Mouse (Mus musculus) forebrain, embryonic 14.5 days (tissue): ENCODE data around the gene Il4i1. TPM values are rescaled to one million over a fixed set of nuclear protein-coding genes. Genes with fewer than 3 reads are reported as not detected.

Source experiments
- ATAC-seq: fragments of 200-750 bp; cut with Nextera tagmentation; 2 replicates; pipeline ENCODE4 v1.8.0; 2017; ENCODE audit warnings: mild to moderate bottlenecking, moderate library complexity
- DNase-seq: peaks from one replicate; pipeline ENCODE4 v3.0.0-alpha.2; 2015; ENCODE audit warnings: low spot score
- H3K27ac ChIP-seq: fragments of 300-500 bp; sonication (generic); 2 replicates; pipeline ENCODE4 v1.5.1; 2014; ENCODE audit warnings: low read depth, mild to moderate bottlenecking, control low read depth, low read length, moderate library complexity
- H3K27me3 ChIP-seq: fragments of 300-500 bp; sonication (generic); replicated peaks from 2 replicates; pipeline ENCODE4 v1.6.1; 2014; ENCODE audit warnings: low read length, control low read depth, mixed read lengths; ENCODE audit not compliant: control insufficient read depth, insufficient read depth
- H3K36me3 ChIP-seq: fragments of 300-500 bp; sonication (generic); 2 replicates; pipeline ENCODE4 v1.6.1; 2014; ENCODE audit warnings: low read length, control low read depth; ENCODE audit not compliant: control insufficient read depth, insufficient read depth
- H3K4me1 ChIP-seq: fragments of 300-500 bp; sonication (generic); 2 replicates; pipeline ENCODE4 v1.6.1; 2014; ENCODE audit warnings: antibody characterized with exemption, low read length, control low read depth; ENCODE audit not compliant: control insufficient read depth, insufficient read depth
- H3K4me2 ChIP-seq: fragments of 300-500 bp; sonication (generic); 2 replicates; pipeline ENCODE4 v1.6.1; 2014; ENCODE audit warnings: mild to moderate bottlenecking, control low read depth, low read length
- H3K4me3 ChIP-seq: fragments of 300-500 bp; sonication (generic); 2 replicates; pipeline ENCODE4 v1.5.1; 2014; ENCODE audit warnings: low read depth, low read length, control low read depth
- H3K9ac ChIP-seq: fragments of 300-500 bp; sonication (generic); 2 replicates; pipeline ENCODE4 v1.6.1; 2014; ENCODE audit warnings: mild to moderate bottlenecking, low read length, control low read depth, moderate library complexity
- H3K9me3 ChIP-seq: fragments of 300-500 bp; sonication (generic); replicated peaks from 2 replicates; pipeline ENCODE4 v1.6.1; 2016; ENCODE audit warnings: low read length, control low read depth, mixed read lengths; ENCODE audit not compliant: control insufficient read depth
- WGBS: fragments of 180-500 bp; shearing (Covaris S2); extraction: QIAGEN DNeasy Blood & Tissue Kit; methylation state at CpG from one replicate; pipeline ENCODE4 v1.1.7; 2014; 5-methylcytosine and 5-hydroxymethylcytosine counted together
- polyA plus RNA-seq: library from polyadenylated mRNA; unstranded; fragments of >200 nt; fragmentation: Nextera tagmentation; extraction: Ambion mirVana; gene quantifications from 2 replicates; pipeline ENCODE4 v1.2.1, GENCODE M21; 2014

Il4i1 gene
- polyA plus RNA-seq, 1 experiment from 2014 or later: 1.0 TPM

DNA sequence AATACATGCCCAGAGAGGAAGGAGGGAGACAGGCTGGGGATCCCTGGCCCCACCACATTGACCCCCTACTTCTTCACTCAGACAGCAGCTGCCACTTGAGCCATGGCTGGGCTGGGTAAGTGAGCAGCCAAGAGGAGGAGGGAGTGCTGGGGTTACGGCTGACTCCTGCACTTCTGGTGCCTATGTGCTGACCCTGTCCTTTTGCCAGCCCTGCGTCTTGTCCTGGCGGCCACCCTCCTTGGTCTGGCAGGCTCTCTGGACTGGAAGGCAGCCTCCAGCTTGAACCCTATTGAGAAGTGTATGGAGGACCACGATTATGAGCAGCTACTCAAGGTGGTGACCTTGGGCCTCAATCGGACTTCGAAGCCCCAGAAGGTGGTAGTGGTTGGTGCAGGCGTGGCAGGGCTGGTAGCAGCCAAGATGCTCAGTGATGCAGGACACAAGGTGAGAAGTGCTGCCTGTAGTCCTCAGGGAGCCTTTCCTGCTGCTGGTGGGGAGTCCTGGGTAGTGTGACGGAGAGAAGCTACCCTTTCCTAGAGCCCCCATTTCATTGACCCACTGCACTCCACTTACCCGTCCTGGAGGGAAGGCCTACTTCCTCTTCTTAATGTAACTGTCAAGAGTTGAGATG, 20.4 kb downstream of the Il4i1 start:
- Histone ChIP-seq H3K27ac (no peak overlapping the region), H3K27me3 (peaks cover 21% of the 10 kb centered on the region; the same call in 1 of the 2 replicates), H3K9me3 (no peaks in the 10 kb centered on the region), H3K4me1 (peaks cover 8% of the 10 kb centered on the region; the same call in 1 of the 2 replicates), H3K9ac (no peak overlapping the region), H3K4me3 (no peak overlapping the region), H3K4me2 (no peak overlapping the region), H3K36me3 (peaks cover 27% of the 10 kb centered on the region)
- ATAC-seq (no peak), DNase-seq (no peak)
- 84% methylated on average over 9 of the region's 9 CpGs for WGBS

DNA sequence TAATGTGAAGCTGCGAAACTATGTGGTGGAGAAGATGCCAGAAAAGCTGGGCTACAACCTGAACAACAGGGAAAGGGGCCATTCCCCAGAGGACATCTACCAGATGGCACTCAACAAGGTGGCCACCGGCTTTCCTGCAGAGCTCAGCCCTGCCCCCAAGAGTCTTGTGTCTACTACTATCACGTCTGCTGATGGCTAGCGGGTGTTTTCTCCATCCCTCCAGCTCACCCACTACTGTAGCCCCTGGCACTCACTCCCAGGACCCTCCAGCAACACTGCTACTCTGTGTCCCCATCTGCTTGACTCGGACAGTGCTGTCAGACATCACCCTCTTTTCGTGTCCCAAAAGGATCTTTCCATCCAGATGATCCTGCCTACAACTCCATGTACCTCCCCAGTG, 21.9 kb downstream of the Il4i1 start:
- no peak overlapping the region for H3K27ac ChIP-seq
- peaks cover 30% of the 10 kb centered on the region for H3K36me3 ChIP-seq
- no peak for ATAC-seq
- peaks cover 8% of the 10 kb centered on the region; the same call in 1 of the 2 replicates for H3K4me1 ChIP-seq
- no peak overlapping the region for H3K4me2 ChIP-seq
- no peak overlapping the region for H3K9ac ChIP-seq
- no peaks in the 10 kb centered on the region for H3K9me3 ChIP-seq
- WGBS: 85% methylated on average over 6 of the region's 6 CpGs
- no peak overlapping the region for H3K4me3 ChIP-seq
- no peak for DNase-seq
- peaks cover 21% of the 10 kb centered on the region; the same call in 1 of the 2 replicates for H3K27me3 ChIP-seq

DNA sequence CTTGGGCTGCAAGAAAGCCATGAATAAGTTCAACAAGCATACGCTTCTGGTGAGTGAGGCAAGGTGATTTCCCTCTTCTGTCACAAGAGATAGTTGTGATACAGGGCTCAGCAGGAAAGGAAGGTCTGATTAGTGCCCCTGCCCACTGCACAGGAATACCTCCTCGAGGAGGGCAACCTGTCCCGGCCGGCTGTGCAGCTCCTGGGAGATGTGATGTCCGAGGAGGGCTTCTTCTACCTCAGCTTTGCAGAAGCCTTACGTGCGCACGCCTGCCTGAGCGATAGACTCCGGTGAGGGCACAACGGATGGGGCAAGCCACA, 22.9 kb downstream of the Il4i1 start:
- 30% methylated on average over 11 of the region's 11 CpGs for WGBS
- Histone ChIP-seq H3K27me3 (peaks cover 21% of the 10 kb centered on the region; the same call in 1 of the 2 replicates), H3K9me3 (no peaks in the 10 kb centered on the region), H3K4me3 (peak overlapping the region; percentile 26), H3K4me1 (peaks cover 8% of the 10 kb centered on the region; the same call in 1 of the 2 replicates), H3K36me3 (peaks cover 40% of the 10 kb centered on the region), H3K9ac (peak overlapping the region; percentile 60), H3K4me2 (peak overlapping the region; percentile 52), H3K27ac (no peak overlapping the region)
- no peak for ATAC-seq
- no peak for DNase-seq

DNA sequence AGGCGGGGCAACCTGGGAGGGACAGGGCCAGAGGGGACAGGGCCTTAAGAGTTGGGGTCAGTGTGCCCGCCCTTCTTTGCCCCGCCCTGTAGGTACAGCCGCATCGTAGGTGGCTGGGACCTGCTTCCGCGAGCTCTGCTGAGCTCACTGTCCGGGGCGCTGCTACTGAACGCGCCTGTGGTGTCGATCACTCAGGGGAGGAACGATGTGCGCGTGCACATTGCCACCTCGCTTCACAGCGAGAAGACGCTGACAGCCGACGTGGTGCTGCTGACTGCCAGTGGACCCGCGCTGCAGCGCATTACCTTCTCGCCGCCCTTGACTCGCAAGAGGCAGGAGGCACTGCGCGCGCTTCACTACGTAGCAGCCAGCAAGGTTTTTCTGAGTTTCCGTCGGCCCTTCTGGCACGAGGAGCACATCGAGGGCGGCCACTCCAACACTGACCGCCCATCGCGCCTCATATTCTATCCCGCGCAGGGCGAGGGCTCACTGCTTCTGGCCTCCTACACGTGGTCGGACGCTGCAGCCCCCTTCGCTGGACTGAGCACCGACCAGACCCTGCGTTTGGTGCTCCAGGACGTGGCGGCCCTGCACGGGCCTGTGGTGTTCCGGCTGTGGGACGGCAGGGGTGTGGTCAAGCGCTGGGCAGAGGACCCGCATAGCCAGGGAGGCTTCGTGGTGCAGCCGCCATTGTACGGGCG, 23.5 kb downstream of the Il4i1 start:
- DNase-seq (peak; percentile 75), ATAC-seq (peak; percentile 68)
- H3K27ac ChIP-seq: no peak overlapping the region
- peaks cover 21% of the 10 kb centered on the region; the same call in 1 of the 2 replicates for H3K27me3 ChIP-seq
- peaks cover 8% of the 10 kb centered on the region; the same call in 1 of the 2 replicates for H3K4me1 ChIP-seq
- WGBS: 1% methylated on average over 57 of the region's 58 CpGs
- H3K4me2 ChIP-seq: peak overlapping the region; percentile 52
- peak overlapping the region; percentile 26 for H3K4me3 ChIP-seq
- H3K9me3 ChIP-seq: no peaks in the 10 kb centered on the region
- peaks cover 45% of the 10 kb centered on the region for H3K36me3 ChIP-seq
- peak overlapping the region; percentile 60 for H3K9ac ChIP-seq

DNA sequence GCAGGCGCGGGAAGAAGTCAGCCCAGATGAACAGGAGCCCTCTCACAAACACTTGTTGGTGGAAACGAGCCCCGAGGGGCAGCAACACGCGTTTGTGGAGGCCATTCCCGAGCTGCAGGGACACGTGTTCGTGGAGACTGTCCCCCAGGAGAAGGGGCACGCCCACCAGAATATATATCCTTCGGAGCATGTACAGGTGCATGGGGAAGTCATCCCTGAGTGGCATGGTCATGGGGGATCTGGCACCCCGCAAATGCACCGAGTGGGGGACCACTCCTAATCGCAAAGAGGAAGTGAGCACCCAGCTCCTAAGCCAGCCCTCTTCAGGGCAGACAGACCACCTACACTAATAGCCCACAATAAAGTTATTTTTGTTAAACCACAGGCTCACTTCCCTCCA, 24.2 kb downstream of the Il4i1 start:
- 55% methylated on average over 14 of the region's 14 CpGs for WGBS
- DNase-seq (no peak), ATAC-seq (no peak)
- no peaks in the 10 kb centered on the region for H3K9me3 ChIP-seq
- peaks cover 21% of the 10 kb centered on the region; the same call in 1 of the 2 replicates for H3K27me3 ChIP-seq
- H3K27ac ChIP-seq: no peak overlapping the region
- no peak overlapping the region for H3K9ac ChIP-seq
- H3K4me3 ChIP-seq: no peak overlapping the region
- H3K36me3 ChIP-seq: peaks cover 53% of the 10 kb centered on the region
- H3K4me2 ChIP-seq: no peak overlapping the region
- H3K4me1 ChIP-seq: peaks cover 8% of the 10 kb centered on the region; the same call in 1 of the 2 replicates

DNA sequence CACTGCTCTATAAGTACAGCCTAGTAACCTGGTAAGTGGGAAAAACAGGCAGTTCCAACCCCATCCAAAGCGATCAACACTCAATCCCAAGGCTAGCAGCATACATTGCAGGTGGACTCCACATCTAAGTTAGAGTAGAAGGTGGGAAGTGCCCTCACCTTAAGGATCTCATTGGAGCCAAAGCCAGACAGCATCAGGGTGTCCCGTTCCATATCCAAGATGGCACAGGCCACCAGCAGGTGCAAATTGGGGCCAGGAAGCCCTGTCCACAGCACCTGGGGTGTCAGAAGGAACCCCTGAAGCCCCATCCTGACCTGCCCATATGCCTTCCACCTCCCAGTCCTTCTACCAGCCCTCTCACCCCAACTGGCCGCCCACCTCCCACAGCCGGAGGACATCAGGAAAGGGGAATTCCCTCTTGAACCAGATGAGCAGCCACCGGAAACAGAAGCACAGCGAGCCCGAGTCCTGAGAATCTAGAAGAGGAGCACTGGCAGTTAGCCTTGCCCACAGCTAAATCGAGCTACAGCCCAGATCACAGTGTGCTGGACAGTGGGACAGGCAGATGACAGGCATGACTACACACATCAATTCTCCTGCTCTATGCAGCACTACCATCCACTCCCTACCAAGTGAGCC, 25.8 kb downstream of the Il4i1 start:
- H3K27ac ChIP-seq: no peak overlapping the region
- H3K4me3 ChIP-seq: no peak overlapping the region
- H3K9ac ChIP-seq: no peak overlapping the region
- peaks cover 21% of the 10 kb centered on the region; the same call in 1 of the 2 replicates for H3K27me3 ChIP-seq
- 93% methylated on average over 8 of the region's 8 CpGs for WGBS
- no peaks in the 10 kb centered on the region for H3K9me3 ChIP-seq
- H3K36me3 ChIP-seq: peaks cover 64% of the 10 kb centered on the region
- no peak overlapping the region for H3K4me2 ChIP-seq
- DNase-seq (no peak), ATAC-seq (no peak)
- peaks cover 8% of the 10 kb centered on the region; the same call in 1 of the 2 replicates for H3K4me1 ChIP-seq

DNA sequence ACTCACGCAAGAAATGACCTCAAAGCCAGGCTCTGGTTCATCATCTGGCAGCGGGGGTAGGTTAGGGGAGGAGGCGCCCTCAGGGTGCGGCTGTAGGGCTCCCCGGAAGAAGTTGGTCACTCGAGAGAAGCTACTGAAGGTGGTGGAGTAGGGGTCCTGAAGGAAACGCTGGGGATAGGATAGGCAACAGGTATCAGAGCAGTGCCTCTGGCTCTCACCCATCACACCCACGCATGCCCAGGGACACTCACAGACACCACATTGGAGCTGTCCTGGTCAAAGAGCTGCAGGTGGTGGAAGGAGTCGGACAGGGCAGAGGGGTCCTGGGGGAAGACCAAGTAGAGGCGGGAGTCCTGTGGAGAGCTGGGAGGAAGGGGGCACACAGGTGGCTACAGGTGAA, 28.8 kb downstream of the Il4i1 start:
- H3K4me1 ChIP-seq: peaks cover 9% of the 10 kb centered on the region
- ATAC-seq (no peak), DNase-seq (no peak)
- H3K4me3 ChIP-seq: no peak overlapping the region
- H3K27me3 ChIP-seq: peaks cover 10% of the 10 kb centered on the region; the same call in 1 of the 2 replicates
- H3K4me2 ChIP-seq: no peak overlapping the region
- 95% methylated on average over 10 of the region's 10 CpGs for WGBS
- no peak overlapping the region for H3K9ac ChIP-seq
- H3K27ac ChIP-seq: no peak overlapping the region
- H3K36me3 ChIP-seq: peaks cover 64% of the 10 kb centered on the region
- H3K9me3 ChIP-seq: no peaks in the 10 kb centered on the region

DNA sequence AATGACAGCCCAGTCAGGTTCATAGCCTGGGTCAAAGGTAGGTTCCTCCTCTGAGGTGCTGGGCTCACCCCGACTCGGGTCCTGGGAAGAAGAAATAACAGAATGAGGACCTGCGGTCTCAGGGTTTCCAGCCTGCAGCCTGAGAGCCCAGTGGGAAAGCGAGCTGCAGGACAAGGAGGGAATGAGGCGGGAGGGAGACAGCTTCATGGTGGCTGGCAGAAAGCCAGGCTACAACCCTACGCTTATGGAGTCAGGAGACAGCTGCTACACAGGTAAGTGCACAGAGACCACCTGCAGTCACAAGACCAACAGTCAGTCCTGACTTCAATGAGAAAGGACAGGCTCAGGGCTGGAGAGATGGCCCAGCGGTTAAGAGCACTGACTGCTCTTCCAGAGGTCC, 30.6 kb downstream of the Il4i1 start:
- WGBS: 94% methylated on average over 7 of the region's 7 CpGs
- peaks cover 16% of the 10 kb centered on the region for H3K4me1 ChIP-seq
- no peak overlapping the region for H3K4me3 ChIP-seq
- no peak for ATAC-seq
- no peak for DNase-seq
- no peaks in the 10 kb centered on the region for H3K9me3 ChIP-seq
- no peak overlapping the region for H3K9ac ChIP-seq
- no peak overlapping the region for H3K27ac ChIP-seq
- H3K36me3 ChIP-seq: peaks cover 48% of the 10 kb centered on the region
- H3K4me2 ChIP-seq: no peak overlapping the region
- H3K27me3 ChIP-seq: no peaks in the 10 kb centered on the region
